Comparison of ENCODE assay signal across 26 mouse cellular contexts in the genomic region with DNA sequence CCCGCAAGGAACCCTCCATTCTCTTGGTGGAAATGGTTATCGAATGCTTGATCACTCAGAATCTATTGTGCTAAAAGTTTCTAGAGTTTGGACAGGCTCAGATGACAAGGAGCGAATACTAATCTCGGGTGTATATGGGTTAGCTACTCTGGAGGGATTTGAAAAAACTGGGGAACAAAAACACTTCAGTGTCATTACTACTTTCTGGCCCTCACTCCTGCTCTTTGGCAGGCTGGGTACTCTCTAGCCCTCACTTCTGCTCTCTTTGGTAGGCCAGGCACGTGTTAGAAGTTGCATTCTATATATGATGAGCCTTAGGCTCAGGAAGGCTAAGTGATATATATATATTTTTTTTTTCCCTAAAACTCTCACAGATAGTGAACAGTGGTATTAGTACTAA. TPM values are rescaled to one million over a fixed set of nuclear protein-coding genes. Genes with fewer than 3 reads are reported as not detected.
"Had no signal": no experiment of that assay in that cellular context is flagged by ENCODE, and none has a peak within 500 bp of the region (broad histone marks: within the 10 kb centered on the region; RNA-seq: fewer than 3 reads in every experiment).

No protein-coding gene starts in this region.

- H3K4me3 ChIP-seq: gastrocnemius, adult 2 months; heart, embryonic 10.5 days; heart, embryonic 12.5 days; intestine, embryonic 15.5 days; layer of hippocampus, adult 2 months; left cerebral cortex, adult 2 months; limb, embryonic 10.5 days; limb, embryonic 12.5 days; liver, embryonic 13.5 days had no signal

- H3K9me3 ChIP-seq: heart, embryonic 10.5 days; heart, embryonic 12.5 days; intestine, embryonic 15.5 days; limb, embryonic 10.5 days; limb, embryonic 12.5 days; liver, embryonic 13.5 days had no signal

- DNase-seq: gastrocnemius, adult 2 months; gastrocnemius, postnatal 10 days; gastrocnemius, postnatal 25 days; heart, adult 18-20 months; heart, postnatal 10 days; heart, postnatal 4 days; kidney, adult 18-20 months; kidney, adult 8-10 months; kidney, postnatal 10 days; kidney, postnatal 25 days; kidney, postnatal 4 days; liver; liver, embryonic 13.5 days had no signal

- H3K9ac ChIP-seq: heart, embryonic 12.5 days; intestine, embryonic 15.5 days; limb, embryonic 12.5 days had no signal

- H3K4me2 ChIP-seq: heart, embryonic 12.5 days; intestine, embryonic 15.5 days; limb, embryonic 12.5 days; liver, embryonic 11.5 days; liver, embryonic 13.5 days had no signal

- H3K27ac ChIP-seq: gastrocnemius, adult 2 months; heart, embryonic 10.5 days; intestine, embryonic 15.5 days; layer of hippocampus, adult 2 months; left cerebral cortex, adult 2 months; limb, embryonic 10.5 days; limb, embryonic 12.5 days; liver, embryonic 13.5 days had no signal

- ATAC-seq: intestine, postnatal 0 days had no signal

- H3K36me3 ChIP-seq: heart, embryonic 10.5 days; heart, embryonic 12.5 days; intestine, embryonic 15.5 days; limb, embryonic 10.5 days; limb, embryonic 12.5 days; liver, embryonic 13.5 days had no signal

RNA-seq across cellular contexts. Expression of a gene that starts 1.8 kb away (rescaled TPM):
- total RNA-seq: gastrocnemius, adult 2 months; gastrocnemius, postnatal 10 days; gastrocnemius, postnatal 25 days; gastrocnemius, postnatal 4 days; heart, adult 18-20 months; heart, adult 8-10 months; heart, postnatal 10 days; heart, postnatal 25 days; heart, postnatal 4 days had no signal
- polyA plus RNA-seq: heart, embryonic 14.5 days; liver, embryonic 11.5 days; liver, embryonic 13.5 days had no signal
